Mouse (Mus musculus): ENCODE measurements around the gene Ssr4. TPM values are rescaled to one million over a fixed set of nuclear protein-coding genes. Genes with fewer than 3 reads are reported as not detected.

Gene Ssr4
- polyA plus RNA-seq, 1 experiment from 2014 or later = 173 TPM

DNA sequence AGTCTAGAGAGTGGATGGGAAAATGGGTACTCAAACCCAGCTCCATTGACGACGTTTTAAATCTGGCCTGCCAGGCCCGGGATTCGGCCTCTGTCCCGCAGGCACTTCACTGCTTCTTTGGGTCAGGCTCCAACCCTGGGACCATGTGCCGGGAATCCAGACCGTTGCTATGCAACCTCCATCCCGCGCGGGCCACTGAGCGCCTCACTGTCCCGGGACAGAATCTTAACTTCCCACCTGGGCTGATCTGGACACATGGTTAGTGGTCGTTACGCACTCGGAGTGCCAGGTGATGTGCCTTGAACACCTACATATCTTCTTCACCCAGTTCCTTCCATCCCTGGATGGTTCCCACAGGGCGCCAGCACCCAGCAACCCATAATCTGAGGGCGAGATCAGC is 36.9 kb downstream of the Ssr4 start:
- H3K9me3 ChIP-seq (replicated peaks) = no peaks in the 10 kb centered on the region
- 11% methylated on average over 17 of the region's 17 CpGs for WGBS (ENCODE audit: insufficient replicate concordance)
- H3K27me3 ChIP-seq (replicated peaks) = peaks cover 48% of the 10 kb centered on the region
- peak overlapping the region; percentile 74 for H3K4me2 ChIP-seq
- peaks cover 4% of the 10 kb centered on the region; the same call in 1 of the 2 replicates for H3K4me1 ChIP-seq
- H3K9ac ChIP-seq = no peak overlapping the region
- no peak for ATAC-seq
- H3K36me3 ChIP-seq = no peaks in the 10 kb centered on the region
- H3K27ac ChIP-seq = no peak overlapping the region
- H3K4me3 ChIP-seq = peak overlapping the region; percentile 55; the same call in 1 of the 2 replicates

DNA sequence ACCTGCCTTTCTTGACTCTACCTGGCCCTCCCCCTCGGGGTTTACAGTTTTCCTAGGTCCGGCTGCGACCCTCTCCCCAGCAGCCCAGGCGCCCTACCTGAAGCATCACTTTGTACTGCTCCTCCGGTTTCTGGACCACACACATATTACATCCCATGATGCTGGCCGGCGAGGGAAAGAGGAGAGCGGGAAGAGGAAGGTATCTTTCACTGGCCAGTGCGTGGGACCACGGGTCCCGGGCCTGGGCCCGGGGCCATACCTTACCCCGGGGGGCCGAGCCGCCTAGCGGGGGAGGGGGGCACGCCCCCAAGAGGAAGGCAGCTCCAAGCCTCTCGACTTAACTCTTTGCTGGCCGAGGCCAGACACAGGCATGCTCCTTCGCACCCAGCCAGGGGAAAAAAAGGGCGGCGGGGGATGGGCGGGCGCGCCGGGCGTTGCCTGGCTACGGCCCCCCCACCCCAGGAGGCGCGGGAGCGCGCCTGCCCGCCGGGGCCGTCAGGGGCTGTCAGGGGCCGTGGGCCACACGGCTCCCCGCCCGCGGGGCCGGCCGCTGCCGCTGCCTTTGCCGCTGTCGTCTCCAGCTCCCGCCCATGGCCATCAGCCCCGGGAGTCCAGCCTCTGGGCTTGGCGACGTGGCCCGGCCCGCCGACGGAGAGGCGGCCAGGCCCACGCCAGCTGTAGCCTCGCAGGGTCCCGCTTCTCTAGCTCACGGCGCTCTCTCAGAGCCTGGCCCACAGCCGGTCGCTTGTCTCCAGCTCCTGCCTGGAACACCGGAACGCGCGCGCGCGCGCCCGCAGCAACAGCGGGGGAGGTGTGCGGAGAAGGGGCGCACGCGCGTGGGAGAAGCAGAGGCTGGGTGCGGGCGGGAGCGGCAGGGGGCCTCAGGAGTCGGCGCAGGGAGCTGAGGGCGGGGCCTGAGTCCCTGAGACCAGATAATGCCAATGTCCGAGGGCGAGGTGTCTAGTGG is 37.6 kb downstream of the Ssr4 start, which contains the start of gene Pdzd4:
Gene Pdzd4 (minus strand): TSS at position 785 of the 967 bp plus-strand sequence.
- ATAC-seq = no peak
- peaks cover 4% of the 10 kb centered on the region; the same call in 1 of the 2 replicates for H3K4me1 ChIP-seq
- H3K9me3 ChIP-seq (replicated peaks) = no peaks in the 10 kb centered on the region
- H3K4me2 ChIP-seq = peak within 1 kb of the TSS; percentile 74
- H3K4me3 ChIP-seq = peak within 1 kb of the TSS; percentile 55
- H3K36me3 ChIP-seq = no peaks in the 10 kb centered on the region
- WGBS (ENCODE audit: insufficient replicate concordance) = 12% methylated on average over 71 of the region's 84 CpGs
- H3K27me3 ChIP-seq (replicated peaks) = peaks cover 43% of the 10 kb centered on the region
- peak within 1 kb of the TSS; percentile 39; the same call in 1 of the 2 replicates for H3K9ac ChIP-seq
- H3K27ac ChIP-seq = no peak within 1 kb of the TSS

GRCm38 (mm10) chrX:73835731-73836130 is 48.9 kb downstream of the Ssr4 start:
- H3K9me3 ChIP-seq (replicated peaks) = no peaks in the 10 kb centered on the region
- H3K27me3 ChIP-seq (replicated peaks) = peaks cover 4% of the 10 kb centered on the region; the same call in 1 of the 2 replicates
- 70% methylated on average over 1 of the region's 1 CpGs for WGBS (ENCODE audit: insufficient replicate concordance)
- no peak overlapping the region for H3K27ac ChIP-seq
- H3K9ac ChIP-seq = no peak overlapping the region
- no peak overlapping the region for H3K4me3 ChIP-seq
- no peaks in the 10 kb centered on the region for H3K4me1 ChIP-seq
- ATAC-seq = no peak
- no peaks in the 10 kb centered on the region for H3K36me3 ChIP-seq
- no peak overlapping the region for H3K4me2 ChIP-seq

DNA sequence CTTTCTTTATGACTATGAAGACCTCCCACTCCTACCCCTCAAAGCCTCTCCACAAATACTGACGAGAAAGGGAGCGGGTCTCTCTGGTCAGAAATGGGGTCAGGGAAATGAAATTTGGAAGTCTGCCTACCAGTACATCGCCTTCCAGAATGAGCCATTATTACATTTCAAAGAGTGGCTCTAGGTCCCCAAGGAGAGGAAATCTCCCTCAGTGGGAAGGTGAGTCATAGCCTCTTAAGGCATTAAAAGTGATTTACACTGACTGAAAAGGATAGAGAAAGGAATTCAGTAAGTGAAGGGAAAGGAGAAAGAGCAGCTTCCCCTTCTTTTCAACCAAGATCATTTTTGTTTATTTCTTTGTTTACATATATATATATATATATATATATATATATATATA is 49.9 kb downstream of the Ssr4 start:
- Histone ChIP-seq H3K4me1 (no peaks in the 10 kb centered on the region), H3K27me3 (replicated peaks) (peaks cover 4% of the 10 kb centered on the region; the same call in 1 of the 2 replicates), H3K9ac (no peak overlapping the region), H3K27ac (no peak overlapping the region), H3K4me2 (no peak overlapping the region), H3K9me3 (replicated peaks) (no peaks in the 10 kb centered on the region), H3K36me3 (no peaks in the 10 kb centered on the region), H3K4me3 (no peak overlapping the region)
- ATAC-seq = no peak
- WGBS (ENCODE audit: insufficient replicate concordance) = 71% methylated on average over 3 of the region's 3 CpGs

Other genes with a start within 250 kb of the Ssr4 start
- gene Dusp9, start 147.6 kb upstream of the Ssr4 start, polyA plus RNA-seq (2016; fragmentation: Nextera tagmentation; extraction: Ambion mirVana) = 55.2 and 56.5 TPM in 2 replicates
- 1.2 and 1.4 TPM in 2 replicates for gene Pnck, start 126.9 kb upstream of the Ssr4 start, polyA plus RNA-seq (2016; fragmentation: Nextera tagmentation; extraction: Ambion mirVana)
- 1.3 and 1.8 TPM in 2 replicates for gene Slc6a8, start 113.9 kb upstream of the Ssr4 start, polyA plus RNA-seq (2016; fragmentation: Nextera tagmentation; extraction: Ambion mirVana)
- 173 and 175 TPM in 2 replicates for gene Bcap31, start 70.9 kb upstream of the Ssr4 start, polyA plus RNA-seq (2016; fragmentation: Nextera tagmentation; extraction: Ambion mirVana)
- 9.9 and 10.6 TPM in 2 replicates for gene Abcd1, start 70.4 kb upstream of the Ssr4 start, polyA plus RNA-seq (2016; fragmentation: Nextera tagmentation; extraction: Ambion mirVana)
- gene Plxnb3, start 29.9 kb upstream of the Ssr4 start, polyA plus RNA-seq (2016; fragmentation: Nextera tagmentation; extraction: Ambion mirVana) = 0.17 and 0.28 TPM in 2 replicates
- gene Srpk3, start 12.6 kb upstream of the Ssr4 start, polyA plus RNA-seq (2016; fragmentation: Nextera tagmentation; extraction: Ambion mirVana) = 0.89 and 1.2 TPM in 2 replicates
- gene Idh3g, start 131 bp upstream of the Ssr4 start, polyA plus RNA-seq (2016; fragmentation: Nextera tagmentation; extraction: Ambion mirVana) = 141 TPM in 2 replicates
- gene Pdzd4, start 37.9 kb downstream of the Ssr4 start, polyA plus RNA-seq (2016; fragmentation: Nextera tagmentation; extraction: Ambion mirVana) = 0.14 and 0.25 TPM in 2 replicates
- gene Avpr2, start 105.1 kb downstream of the Ssr4 start, polyA plus RNA-seq (2016; fragmentation: Nextera tagmentation; extraction: Ambion mirVana) = 0.08 and 0.13 TPM in 2 replicates
- 0.11 and 0.38 TPM in 2 replicates for gene L1cam, start 109.1 kb downstream of the Ssr4 start, polyA plus RNA-seq (2016; fragmentation: Nextera tagmentation; extraction: Ambion mirVana)
- 7.1 and 8.6 TPM in 2 replicates for gene Arhgap4, start 134.8 kb downstream of the Ssr4 start, polyA plus RNA-seq (2016; fragmentation: Nextera tagmentation; extraction: Ambion mirVana)
- gene Naa10, start 134.9 kb downstream of the Ssr4 start, polyA plus RNA-seq (2016; fragmentation: Nextera tagmentation; extraction: Ambion mirVana) = 140 and 148 TPM in 2 replicates
- 21.2 and 22.9 TPM in 2 replicates for gene Renbp, start 143.8 kb downstream of the Ssr4 start, polyA plus RNA-seq (2016; fragmentation: Nextera tagmentation; extraction: Ambion mirVana)
- 51.8 and 59.7 TPM in 2 replicates for gene Hcfc1, start 179.3 kb downstream of the Ssr4 start, polyA plus RNA-seq (2016; fragmentation: Nextera tagmentation; extraction: Ambion mirVana)
- 44.6 and 45.8 TPM in 2 replicates for gene Irak1, start 236.9 kb downstream of the Ssr4 start, polyA plus RNA-seq (2016; fragmentation: Nextera tagmentation; extraction: Ambion mirVana)